Mouse (Mus musculus): Measurements from ENCODE around the gene Myo18a. TPM values are rescaled to one million over a fixed set of nuclear protein-coding genes. Genes with fewer than 3 reads are reported as not detected.

Gene Myo18a
- polyA plus RNA-seq, 1 experiment = 67.3 TPM

DNA sequence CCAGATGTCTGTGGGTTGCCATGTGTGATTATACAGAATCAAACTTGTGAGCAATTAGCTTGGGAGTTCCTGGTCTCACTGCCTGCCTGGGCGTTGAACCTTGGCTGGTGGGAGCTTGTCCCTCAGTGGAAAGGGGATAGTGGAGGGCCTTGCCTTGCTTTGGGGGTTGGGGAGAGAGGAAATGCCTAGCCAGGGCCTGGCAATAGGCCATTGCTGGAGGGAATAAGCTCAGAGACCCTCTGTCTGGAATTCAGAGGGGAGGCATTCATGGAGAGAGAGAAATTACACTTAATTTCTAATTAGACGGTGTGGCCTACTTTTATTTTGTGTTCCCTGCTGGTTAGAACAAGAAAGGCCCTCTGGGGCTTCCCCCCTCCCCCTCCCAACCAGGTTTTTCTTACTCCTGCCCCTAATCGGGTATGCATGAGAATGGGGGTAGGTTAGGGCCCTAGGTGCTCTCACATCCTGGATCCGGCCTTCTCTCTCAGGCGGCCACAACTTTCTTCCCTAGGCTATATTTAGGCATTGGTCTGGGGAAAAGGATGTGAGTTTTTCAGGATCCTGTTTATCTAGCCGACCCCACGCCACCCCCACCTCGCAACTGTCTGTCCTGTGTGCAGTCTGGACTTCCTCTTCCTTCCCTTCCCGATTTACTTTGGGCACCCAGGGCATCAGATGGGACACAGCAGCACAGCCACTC is 12.8 kb downstream of the Myo18a start:
- peak; percentile 83 for DNase-seq (ENCODE audit: low read depth)
- TF ChIP-seq POLR2A (IDR thresholded peaks at IDR 0.05; ENCODE audit: borderline replicate concordance, extremely low read depth, insufficient read depth, insufficient read length, poor library complexity, severe bottlenecking) = no peak
- no peak for TF ChIP-seq CTCF (IDR thresholded peaks at IDR 0.05; ENCODE audit: borderline replicate concordance, extremely low read depth, insufficient read depth, insufficient read length)

DNA sequence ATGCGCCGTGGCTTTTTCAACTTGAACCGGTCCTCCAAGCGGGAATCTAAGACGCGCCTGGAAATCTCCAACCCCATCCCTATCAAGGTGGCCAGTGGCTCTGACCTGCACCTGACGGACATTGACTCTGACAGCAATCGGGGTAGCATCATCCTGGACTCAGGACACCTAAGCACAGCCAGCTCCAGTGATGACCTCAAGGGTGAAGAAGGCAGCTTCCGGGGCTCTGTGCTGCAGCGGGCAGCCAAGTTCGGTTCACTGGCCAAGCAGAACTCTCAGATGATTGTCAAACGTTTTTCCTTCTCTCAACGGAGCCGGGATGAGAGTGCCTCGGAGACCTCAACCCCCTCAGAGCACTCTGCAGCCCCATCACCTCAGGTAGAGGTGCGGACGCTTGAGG is 14.4 kb downstream of the Myo18a start:
- TF ChIP-seq POLR2A (IDR thresholded peaks at IDR 0.05; ENCODE audit: borderline replicate concordance, extremely low read depth, insufficient read depth, insufficient read length, poor library complexity, severe bottlenecking) (no peak), CTCF (IDR thresholded peaks at IDR 0.05; ENCODE audit: borderline replicate concordance, extremely low read depth, insufficient read depth, insufficient read length) (no peak)
- no peak for DNase-seq (ENCODE audit: low read depth)

DNA sequence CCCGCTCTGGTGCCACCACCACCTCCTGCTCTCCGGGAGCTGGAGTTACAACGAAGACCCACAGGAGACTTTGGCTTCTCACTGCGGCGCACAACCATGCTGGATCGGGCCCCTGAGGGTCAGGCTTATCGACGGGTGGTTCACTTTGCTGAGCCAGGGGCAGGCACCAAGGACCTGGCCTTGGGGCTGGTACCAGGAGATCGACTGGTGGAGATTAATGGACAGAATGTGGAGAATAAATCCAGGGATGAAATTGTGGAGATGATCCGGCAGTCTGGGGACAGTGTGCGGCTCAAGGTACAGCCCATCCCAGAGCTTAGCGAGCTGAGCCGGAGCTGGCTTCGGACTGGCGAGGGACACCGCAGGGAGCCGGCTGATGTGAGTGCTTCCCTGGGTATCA is 14.9 kb downstream of the Myo18a start:
- DNase-seq (ENCODE audit: low read depth) = no peak
- TF ChIP-seq POLR2A (IDR thresholded peaks at IDR 0.05; ENCODE audit: borderline replicate concordance, extremely low read depth, insufficient read depth, insufficient read length, poor library complexity, severe bottlenecking) = no peak
- TF ChIP-seq CTCF (IDR thresholded peaks at IDR 0.05; ENCODE audit: borderline replicate concordance, extremely low read depth, insufficient read depth, insufficient read length) = no peak

DNA sequence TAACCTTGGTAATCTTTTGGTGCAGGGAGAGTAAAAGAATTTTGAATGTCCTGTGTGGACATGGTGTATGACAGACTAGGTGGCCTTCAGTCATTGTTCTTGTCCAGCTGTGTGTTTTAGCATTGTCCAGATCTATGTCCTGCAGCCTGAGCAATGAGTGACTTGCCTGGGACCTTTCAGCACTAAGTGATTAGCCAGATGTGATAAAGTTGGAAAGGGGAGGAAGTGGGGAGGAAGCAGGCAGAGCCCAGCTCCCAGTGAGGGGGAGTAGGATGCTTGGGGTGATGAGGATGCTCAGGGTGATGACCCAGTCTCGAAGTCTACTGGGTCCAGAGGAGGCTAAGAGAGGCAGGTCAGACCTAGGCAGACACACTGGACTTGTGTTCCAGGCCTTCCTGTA is 16.2 kb downstream of the Myo18a start:
- TF ChIP-seq POLR2A (IDR thresholded peaks at IDR 0.05; ENCODE audit: borderline replicate concordance, extremely low read depth, insufficient read depth, insufficient read length, poor library complexity, severe bottlenecking) = no peak
- no peak for TF ChIP-seq CTCF (IDR thresholded peaks at IDR 0.05; ENCODE audit: borderline replicate concordance, extremely low read depth, insufficient read depth, insufficient read length)
- DNase-seq (ENCODE audit: low read depth) = no peak

DNA sequence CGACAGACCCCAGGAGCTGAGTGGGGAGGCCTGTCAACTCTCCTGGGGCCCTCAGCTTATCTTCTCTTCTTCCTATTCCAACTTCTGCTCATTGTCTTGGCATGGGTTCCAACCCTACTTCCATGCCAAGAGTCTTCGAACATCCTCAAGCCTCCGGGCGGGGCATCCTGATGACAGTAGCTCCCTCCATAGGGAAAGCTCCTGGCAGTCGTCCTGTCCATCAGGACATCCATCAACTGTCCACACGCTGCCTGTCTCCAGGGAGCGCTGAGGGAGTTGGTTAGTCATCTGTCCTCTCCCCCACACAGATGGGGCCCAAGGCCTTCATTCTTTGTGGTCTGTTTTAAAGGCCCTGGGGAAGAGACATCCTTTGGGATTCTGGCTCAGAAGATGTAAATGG is 18.0 kb downstream of the Myo18a start:
- TF ChIP-seq POLR2A (IDR thresholded peaks at IDR 0.05; ENCODE audit: borderline replicate concordance, extremely low read depth, insufficient read depth, insufficient read length, poor library complexity, severe bottlenecking) (no peak), CTCF (IDR thresholded peaks at IDR 0.05; ENCODE audit: borderline replicate concordance, extremely low read depth, insufficient read depth, insufficient read length) (no peak)
- no peak for DNase-seq (ENCODE audit: low read depth)

DNA sequence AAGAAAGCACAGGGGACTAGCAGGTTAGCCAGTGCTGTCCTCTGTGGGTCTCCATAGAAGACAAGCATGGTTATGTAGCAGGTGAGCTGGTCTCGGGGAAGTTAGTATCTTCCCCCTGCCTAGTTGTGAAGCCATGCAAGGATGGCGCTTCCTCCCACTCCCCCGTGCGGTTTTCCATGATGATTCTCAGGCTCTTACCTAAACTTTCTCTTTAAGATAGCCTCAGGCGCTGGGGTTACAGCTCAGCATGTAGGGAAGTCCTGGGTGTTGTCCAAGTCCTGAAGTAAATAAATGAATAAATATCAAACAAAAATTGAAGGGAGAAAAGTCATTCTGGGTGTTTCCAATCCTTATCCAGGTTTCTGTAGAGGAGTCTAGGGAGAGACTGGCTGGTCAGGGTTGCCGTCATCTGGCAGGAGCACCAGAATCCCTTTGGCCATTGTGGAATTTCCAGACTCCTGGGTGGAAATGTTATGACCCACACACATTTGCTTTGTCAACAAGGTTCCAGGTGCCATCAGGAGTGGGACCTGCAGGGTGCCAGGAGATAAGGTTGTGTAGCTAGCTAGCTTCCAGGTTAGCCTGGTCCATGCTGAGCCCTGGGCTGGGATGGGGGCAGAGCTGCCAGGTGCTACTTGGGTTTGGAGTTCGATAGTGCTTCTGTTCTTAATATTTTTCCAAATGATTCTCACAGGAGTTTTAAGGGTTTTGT is 19.2 kb downstream of the Myo18a start:
- no peak for DNase-seq (ENCODE audit: low read depth)
- TF ChIP-seq POLR2A (IDR thresholded peaks at IDR 0.05; ENCODE audit: borderline replicate concordance, extremely low read depth, insufficient read depth, insufficient read length, poor library complexity, severe bottlenecking) (no peak), CTCF (IDR thresholded peaks at IDR 0.05; ENCODE audit: borderline replicate concordance, extremely low read depth, insufficient read depth, insufficient read length) (no peak)

DNA sequence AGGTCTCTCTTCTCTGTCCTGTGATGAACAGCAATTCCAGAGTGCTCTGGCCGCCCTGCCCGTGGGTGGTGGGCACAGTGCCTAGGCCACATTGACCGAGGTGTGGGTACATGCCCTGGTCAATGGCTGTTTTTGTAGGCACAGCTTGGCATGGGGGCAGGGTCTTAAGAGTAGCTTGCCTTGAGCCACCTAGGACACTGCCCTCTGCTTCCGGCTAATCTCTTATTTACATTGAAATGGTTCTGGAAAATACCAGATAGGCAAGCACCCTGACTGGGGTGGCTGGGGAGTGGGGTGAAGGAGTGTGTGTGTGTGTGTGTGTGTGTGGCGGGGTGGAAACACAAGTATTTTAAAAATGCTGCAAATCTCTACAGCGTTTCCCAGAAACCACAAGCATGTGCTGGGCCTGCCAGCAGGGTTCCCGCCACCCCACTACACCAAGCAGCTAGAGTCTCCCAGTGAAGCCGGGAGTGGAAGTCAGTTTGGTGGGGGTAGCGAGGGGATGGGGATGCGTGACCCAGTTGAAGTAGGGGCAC is 20.2 kb downstream of the Myo18a start:
- peak; percentile 30 for DNase-seq (ENCODE audit: low read depth)
- TF ChIP-seq CTCF (IDR thresholded peaks at IDR 0.05; ENCODE audit: borderline replicate concordance, extremely low read depth, insufficient read depth, insufficient read length) (no peak), POLR2A (IDR thresholded peaks at IDR 0.05; ENCODE audit: borderline replicate concordance, extremely low read depth, insufficient read depth, insufficient read length, poor library complexity, severe bottlenecking) (no peak)

DNA sequence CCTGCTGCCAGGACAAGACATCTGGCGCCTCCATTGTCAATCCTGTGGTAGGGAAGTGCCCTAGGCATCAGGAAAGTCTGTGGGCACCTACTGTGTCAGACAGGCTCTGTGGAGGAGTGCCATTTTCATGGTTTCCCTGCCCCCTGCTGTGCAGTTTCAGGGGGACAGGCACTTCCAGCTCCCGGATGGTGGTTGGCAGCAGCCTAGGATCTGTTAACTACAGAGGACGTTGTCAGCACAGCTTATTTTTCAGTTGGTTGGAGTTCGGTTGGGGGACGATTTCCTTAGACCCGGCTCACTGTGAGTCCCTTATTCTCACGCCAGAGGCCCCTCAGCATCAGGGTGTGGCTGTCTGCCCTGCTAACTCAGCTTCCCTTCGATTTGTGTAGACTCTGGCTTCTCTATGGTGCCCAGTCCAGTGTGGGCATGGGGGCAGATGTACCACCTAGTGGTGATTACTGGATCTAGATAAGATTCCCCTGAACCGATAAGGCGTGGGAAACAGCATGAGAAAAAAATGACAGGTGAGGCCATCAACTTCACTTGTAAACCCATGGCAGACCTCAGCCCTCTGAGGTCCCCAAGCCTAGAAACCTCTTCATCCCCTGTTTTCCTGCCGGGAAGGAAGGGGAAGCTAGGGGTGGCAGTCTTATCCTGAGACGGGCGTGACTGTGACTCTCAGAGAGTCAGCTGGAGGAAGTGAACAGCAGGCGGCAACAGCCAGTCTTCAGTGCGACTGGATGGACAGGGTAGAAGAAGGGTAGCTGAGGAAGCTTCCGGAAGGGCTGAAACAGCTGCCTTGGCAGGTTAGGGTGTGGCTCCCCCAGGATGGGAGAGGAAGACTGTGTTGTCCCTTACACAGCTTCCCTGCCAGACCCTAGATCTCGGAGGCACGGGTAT is 21.0 kb downstream of the Myo18a start:
- peak; percentile 51 for DNase-seq (ENCODE audit: low read depth)
- peak; percentile 26; the same call in 1 of the 2 replicates for TF ChIP-seq CTCF (IDR thresholded peaks at IDR 0.05; ENCODE audit: borderline replicate concordance, extremely low read depth, insufficient read depth, insufficient read length)
- no peak for TF ChIP-seq POLR2A (IDR thresholded peaks at IDR 0.05; ENCODE audit: borderline replicate concordance, extremely low read depth, insufficient read depth, insufficient read length, poor library complexity, severe bottlenecking)

DNA sequence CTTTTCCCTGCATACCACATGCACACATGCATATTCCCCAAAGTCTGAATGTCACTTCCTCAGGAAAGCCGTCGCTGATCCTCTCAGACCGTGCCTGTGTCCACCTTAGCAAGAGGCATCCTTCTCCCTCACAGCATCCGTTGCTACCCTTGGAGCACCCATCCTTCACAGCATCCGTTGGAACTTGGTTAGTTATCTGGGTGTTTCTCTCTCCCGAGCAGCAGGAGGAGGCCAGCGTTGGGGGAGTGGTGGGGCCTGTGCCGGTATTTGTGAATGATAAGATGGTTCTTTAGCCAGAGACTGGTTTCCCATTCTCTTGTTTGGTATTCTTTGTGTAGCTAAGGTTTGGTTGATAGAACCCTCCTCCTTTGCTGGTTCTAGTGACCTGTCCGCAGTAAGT is 21.8 kb downstream of the Myo18a start:
- TF ChIP-seq CTCF (IDR thresholded peaks at IDR 0.05; ENCODE audit: borderline replicate concordance, extremely low read depth, insufficient read depth, insufficient read length) = no peak

DNA sequence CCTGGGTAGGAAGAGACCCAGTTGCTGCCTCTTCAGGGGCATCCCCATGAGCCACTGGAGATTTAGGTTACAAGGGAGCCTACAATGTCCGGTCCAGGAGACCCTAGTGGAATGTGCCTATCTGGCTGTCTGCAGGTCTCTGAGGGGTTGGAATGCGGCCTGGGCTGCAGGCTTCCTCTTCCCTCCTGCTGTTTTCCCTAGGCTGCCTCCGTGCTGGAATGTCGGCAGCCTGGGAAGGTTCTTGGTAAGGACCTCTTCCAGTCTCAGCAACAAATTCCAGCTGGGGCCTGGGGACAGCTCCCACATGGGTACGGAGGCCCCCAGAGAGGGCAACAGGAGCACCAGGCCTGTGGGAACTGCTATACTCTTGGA is 22.3 kb downstream of the Myo18a start:
- DNase-seq (ENCODE audit: low read depth) = no peak
- no peak for TF ChIP-seq CTCF (IDR thresholded peaks at IDR 0.05; ENCODE audit: borderline replicate concordance, extremely low read depth, insufficient read depth, insufficient read length)
- no peak for TF ChIP-seq POLR2A (IDR thresholded peaks at IDR 0.05; ENCODE audit: borderline replicate concordance, extremely low read depth, insufficient read depth, insufficient read length, poor library complexity, severe bottlenecking)

More for the DNA sequence above, 21.8 kb downstream of the Myo18a start:
- DNase-seq (ENCODE audit: low read depth) = no peak
